Mouse (Mus musculus): ENCODE measurements around the gene AW551984. TPM values are rescaled to one million over a fixed set of nuclear protein-coding genes. Genes with fewer than 3 reads are reported as not detected.

Gene AW551984
- polyA plus RNA-seq, 1 experiment, result 0.74 TPM

GRCm38 (mm10) chr9:39621073-39621472 is 16.9 kb upstream of the AW551984 start, which contains the start of gene Olfr960:
Gene Olfr960 (plus strand): TSS chr9:39621373.
- H3K27ac ChIP-seq (ENCODE audit: insufficient read depth, low read depth, low read length), result no peak within 1 kb of the TSS
- no peaks in the 10 kb centered on the region for H3K36me3 ChIP-seq (ENCODE audit: control insufficient read depth, insufficient read depth, low read length)
- no peak within 1 kb of the TSS for H3K4me3 ChIP-seq (ENCODE audit: low read depth, low read length)
- 71% methylated on average over 1 of the region's 1 CpGs for WGBS
- no peaks in the 10 kb centered on the region for H3K4me1 ChIP-seq (ENCODE audit: control insufficient read depth, insufficient read depth, insufficient read length, low read length)
- no peaks in the 10 kb centered on the region for H3K27me3 ChIP-seq (ENCODE audit: control insufficient read depth, insufficient read depth, low read length)
- TF ChIP-seq CTCF (IDR thresholded peaks at IDR 0.05; ENCODE audit: extremely low read depth, insufficient read length, insufficient replicate concordance, low read depth, low read length) (no peak), POLR2A (IDR thresholded peaks at IDR 0.05; ENCODE audit: low read depth, low read length) (no peak)

DNA sequence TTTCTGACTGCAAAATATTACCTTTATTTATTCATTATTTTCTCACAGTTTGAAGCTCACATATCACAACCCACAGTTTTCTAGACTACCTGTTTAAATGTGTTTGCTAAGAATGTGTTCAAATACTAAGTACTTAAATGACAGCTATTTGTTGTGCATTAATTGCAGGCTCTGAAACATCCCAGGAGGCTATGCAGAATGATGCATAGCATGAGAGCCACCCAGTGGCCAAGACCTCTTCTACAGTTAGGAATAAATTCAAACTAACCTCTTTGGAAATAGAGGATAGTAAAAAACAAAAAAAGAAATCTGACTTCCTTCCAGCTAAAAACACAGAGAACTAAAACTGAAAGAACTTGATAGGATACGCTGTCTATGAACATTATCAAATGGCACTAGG is 7.8 kb upstream of the AW551984 start:
- Histone ChIP-seq H3K4me3 (ENCODE audit: low read depth, low read length) (no peak overlapping the region), H3K27ac (ENCODE audit: insufficient read depth, low read depth, low read length) (no peak overlapping the region), H3K4me1 (ENCODE audit: control insufficient read depth, insufficient read depth, insufficient read length, low read length) (no peaks in the 10 kb centered on the region), H3K27me3 (ENCODE audit: control insufficient read depth, insufficient read depth, low read length) (no peaks in the 10 kb centered on the region), H3K36me3 (ENCODE audit: control insufficient read depth, insufficient read depth, low read length) (no peaks in the 10 kb centered on the region)
- WGBS, result 67% methylated on average over 1 of the region's 1 CpGs
- TF ChIP-seq POLR2A (IDR thresholded peaks at IDR 0.05; ENCODE audit: low read depth, low read length) (no peak), CTCF (IDR thresholded peaks at IDR 0.05; ENCODE audit: extremely low read depth, insufficient read length, insufficient replicate concordance, low read depth, low read length) (no peak)

DNA sequence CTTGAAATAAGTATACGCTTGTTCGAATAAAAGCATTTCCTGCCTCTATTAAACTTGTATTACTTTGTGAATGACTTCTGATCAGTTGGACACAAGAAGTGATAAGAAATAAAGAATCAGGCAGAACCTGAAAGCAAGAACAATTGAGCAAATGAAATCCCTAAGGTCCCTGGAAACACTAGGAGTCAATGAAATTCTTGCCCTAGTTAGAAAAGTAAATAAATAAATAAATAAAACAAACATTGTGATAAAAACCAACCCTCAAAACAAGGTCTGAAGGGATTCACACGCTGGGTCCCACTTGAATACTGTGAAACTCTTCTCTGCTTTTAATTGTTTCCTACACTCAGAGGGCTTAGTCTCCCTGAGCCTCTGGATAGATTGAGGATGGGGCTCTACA is 6.2 kb upstream of the AW551984 start, which contains the start of gene Olfr148:
Gene Olfr148 (plus strand): TSS at position 301 of the 400 bp plus-strand sequence.
- no peak within 1 kb of the TSS for H3K4me3 ChIP-seq (ENCODE audit: low read depth, low read length)
- H3K27me3 ChIP-seq (ENCODE audit: control insufficient read depth, insufficient read depth, low read length), result no peaks in the 10 kb centered on the region
- H3K36me3 ChIP-seq (ENCODE audit: control insufficient read depth, insufficient read depth, low read length), result no peaks in the 10 kb centered on the region
- no peaks in the 10 kb centered on the region for H3K4me1 ChIP-seq (ENCODE audit: control insufficient read depth, insufficient read depth, insufficient read length, low read length)
- TF ChIP-seq CTCF (IDR thresholded peaks at IDR 0.05; ENCODE audit: extremely low read depth, insufficient read length, insufficient replicate concordance, low read depth, low read length), result no peak
- no peak for TF ChIP-seq POLR2A (IDR thresholded peaks at IDR 0.05; ENCODE audit: low read depth, low read length)
- no peak within 1 kb of the TSS for H3K27ac ChIP-seq (ENCODE audit: insufficient read depth, low read depth, low read length)
- 69% methylated on average over 3 of the region's 3 CpGs for WGBS

DNA sequence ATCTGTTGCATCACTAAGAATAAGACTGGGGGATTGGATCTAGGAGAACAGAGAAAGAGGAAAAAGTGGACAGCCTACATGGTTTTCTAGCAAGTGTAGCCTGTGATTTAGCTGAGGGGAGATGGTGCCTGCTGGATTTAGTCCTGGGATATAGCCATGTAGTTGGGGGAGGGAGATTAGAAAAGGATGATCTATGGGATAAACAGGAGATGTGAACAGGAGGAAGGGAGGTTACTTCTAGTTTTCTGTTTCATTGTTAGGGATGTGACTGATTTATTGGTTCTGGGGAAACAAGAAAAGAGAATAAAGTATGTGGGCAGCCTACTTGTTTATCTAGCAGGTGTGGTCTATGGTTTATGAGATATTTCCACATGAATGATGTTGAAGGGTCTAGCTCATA is 4.3 kb upstream of the AW551984 start:
- Histone ChIP-seq H3K36me3 (ENCODE audit: control insufficient read depth, insufficient read depth, low read length) (no peaks in the 10 kb centered on the region), H3K4me1 (ENCODE audit: control insufficient read depth, insufficient read depth, insufficient read length, low read length) (no peaks in the 10 kb centered on the region), H3K27ac (ENCODE audit: insufficient read depth, low read depth, low read length) (no peak overlapping the region), H3K27me3 (ENCODE audit: control insufficient read depth, insufficient read depth, low read length) (no peaks in the 10 kb centered on the region), H3K4me3 (ENCODE audit: low read depth, low read length) (no peak overlapping the region)
- TF ChIP-seq POLR2A (IDR thresholded peaks at IDR 0.05; ENCODE audit: low read depth, low read length), result no peak
- no peak for TF ChIP-seq CTCF (IDR thresholded peaks at IDR 0.05; ENCODE audit: extremely low read depth, insufficient read length, insufficient replicate concordance, low read depth, low read length)

DNA sequence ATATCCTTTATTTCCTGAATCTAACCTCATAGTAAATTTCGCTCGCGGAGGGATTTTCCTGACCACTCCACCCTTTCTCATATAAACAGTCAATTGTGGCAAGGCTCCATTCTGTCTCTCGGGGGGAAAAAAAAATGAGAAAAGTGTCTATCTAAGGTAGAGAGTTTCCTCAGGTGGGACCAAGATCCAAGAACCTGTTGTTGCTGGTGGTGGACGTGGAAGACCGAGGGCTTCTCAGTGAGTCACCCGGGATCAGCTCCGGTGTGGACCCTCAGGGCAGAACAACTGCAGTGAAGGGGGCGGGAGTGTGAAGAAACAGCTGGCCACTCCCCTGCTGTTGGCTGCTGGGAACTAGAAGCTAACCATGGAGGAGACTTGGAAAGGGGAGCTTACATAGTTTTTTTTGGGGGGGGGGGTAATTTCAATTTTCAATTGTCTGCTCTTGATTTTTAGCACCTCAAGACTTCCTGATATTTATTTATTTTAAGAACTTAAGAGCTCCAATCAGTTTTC is 814 bp downstream of the AW551984 start:
- 3% methylated on average over 9 of the region's 9 CpGs for WGBS
- TF ChIP-seq POLR2A (IDR thresholded peaks at IDR 0.05; ENCODE audit: low read depth, low read length) (no peak), CTCF (IDR thresholded peaks at IDR 0.05; ENCODE audit: extremely low read depth, insufficient read length, insufficient replicate concordance, low read depth, low read length) (no peak)
- Histone ChIP-seq H3K27ac (ENCODE audit: insufficient read depth, low read depth, low read length) (no peak overlapping the region), H3K4me1 (ENCODE audit: control insufficient read depth, insufficient read depth, insufficient read length, low read length) (no peaks in the 10 kb centered on the region), H3K4me3 (ENCODE audit: low read depth, low read length) (no peak overlapping the region), H3K27me3 (ENCODE audit: control insufficient read depth, insufficient read depth, low read length) (no peaks in the 10 kb centered on the region), H3K36me3 (ENCODE audit: control insufficient read depth, insufficient read depth, low read length) (no peaks in the 10 kb centered on the region)

DNA sequence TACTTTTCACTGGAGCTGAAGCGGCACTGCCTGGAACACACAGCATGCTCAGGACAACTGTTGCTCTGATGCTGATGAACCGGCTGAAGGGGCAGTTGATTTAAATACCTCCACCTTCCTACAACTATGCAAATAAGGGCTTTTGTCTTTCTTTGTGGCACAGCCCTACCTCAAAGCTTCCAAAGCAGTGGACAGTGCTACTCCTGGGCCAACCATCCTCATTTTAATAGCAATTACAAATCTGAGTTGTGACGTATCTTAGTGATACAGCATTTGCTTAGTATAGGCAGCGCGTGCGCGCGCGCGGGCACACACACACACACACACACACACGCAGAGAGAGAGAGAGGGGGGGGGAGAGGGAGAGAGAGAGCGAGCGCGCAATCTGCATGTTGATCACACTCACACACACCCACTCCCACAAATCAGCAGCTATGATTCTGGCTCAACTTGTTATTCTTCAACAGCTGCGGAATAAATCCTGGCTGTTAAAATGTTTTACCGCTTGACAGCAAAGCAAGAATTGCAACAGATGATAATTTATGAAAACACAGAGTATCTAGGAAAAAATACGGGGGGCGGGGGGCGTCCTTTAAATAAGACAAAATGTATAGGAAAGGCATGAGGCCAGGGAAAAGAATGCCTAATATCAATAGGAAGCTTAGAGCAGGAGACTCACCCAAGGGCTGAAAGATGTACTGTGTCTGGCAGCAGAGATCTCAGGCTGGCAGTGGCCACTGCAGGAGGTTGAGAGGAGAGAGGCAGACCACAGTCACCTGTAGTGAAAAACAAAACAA is 1.5 kb downstream of the AW551984 start:
- no peak overlapping the region for H3K4me3 ChIP-seq (ENCODE audit: low read depth, low read length)
- WGBS, result 2% methylated on average over 19 of the region's 19 CpGs
- no peak for TF ChIP-seq POLR2A (IDR thresholded peaks at IDR 0.05; ENCODE audit: low read depth, low read length)
- TF ChIP-seq CTCF (IDR thresholded peaks at IDR 0.05; ENCODE audit: extremely low read depth, insufficient read length, insufficient replicate concordance, low read depth, low read length), result no peak
- H3K27ac ChIP-seq (ENCODE audit: insufficient read depth, low read depth, low read length), result no peak overlapping the region
- no peaks in the 10 kb centered on the region for H3K36me3 ChIP-seq (ENCODE audit: control insufficient read depth, insufficient read depth, low read length)
- no peaks in the 10 kb centered on the region for H3K4me1 ChIP-seq (ENCODE audit: control insufficient read depth, insufficient read depth, insufficient read length, low read length)
- no peaks in the 10 kb centered on the region for H3K27me3 ChIP-seq (ENCODE audit: control insufficient read depth, insufficient read depth, low read length)

DNA sequence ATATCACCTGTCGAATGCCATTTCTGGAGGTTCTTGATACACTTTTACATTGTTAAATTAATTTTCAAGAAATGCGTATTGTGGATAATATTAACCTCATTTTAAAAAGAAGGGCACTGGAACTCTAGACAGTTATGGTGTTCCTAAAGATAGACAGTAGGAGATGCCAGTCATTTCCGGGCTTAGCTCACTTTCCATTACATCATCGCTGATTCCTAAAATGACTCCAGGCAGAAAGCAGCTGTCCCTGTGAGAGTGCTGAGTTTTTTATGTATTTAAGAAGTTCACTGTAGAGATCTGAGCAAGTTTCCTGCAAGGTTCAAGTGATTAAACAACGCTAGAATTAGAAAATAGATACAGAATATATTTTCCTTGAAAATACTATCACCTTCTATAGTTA is 27.2 kb downstream of the AW551984 start:
- Histone ChIP-seq H3K27me3 (ENCODE audit: control insufficient read depth, insufficient read depth, low read length) (no peaks in the 10 kb centered on the region), H3K4me3 (ENCODE audit: low read depth, low read length) (no peak overlapping the region), H3K36me3 (ENCODE audit: control insufficient read depth, insufficient read depth, low read length) (no peaks in the 10 kb centered on the region), H3K27ac (ENCODE audit: insufficient read depth, low read depth, low read length) (no peak overlapping the region), H3K4me1 (ENCODE audit: control insufficient read depth, insufficient read depth, insufficient read length, low read length) (no peaks in the 10 kb centered on the region)
- WGBS, result 86% methylated on average over 5 of the region's 5 CpGs
- TF ChIP-seq POLR2A (IDR thresholded peaks at IDR 0.05; ENCODE audit: low read depth, low read length), result no peak
- TF ChIP-seq CTCF (IDR thresholded peaks at IDR 0.05; ENCODE audit: extremely low read depth, insufficient read length, insufficient replicate concordance, low read depth, low read length), result no peak
